Mouse (Mus musculus): ENCODE measurements around the gene Epha2. TPM values are rescaled to one million over a fixed set of nuclear protein-coding genes. Genes with fewer than 3 reads are reported as not detected.

Gene Epha2
- total RNA-seq, 2 experiments from 2014 or later = 5.4 to 7.0 TPM

GRCm38 (mm10) chr4:141357811-141358210 lies 56.8 kb downstream of the Epha2 start:
- no peak for DNase-seq
- intact Hi-C loops (cut with DNase I) = no loop called here

- intact Hi-C loops (cut with DNase I) = no loop called here
Measured at GRCm38 (mm10) chr4:141359222-141359621, 58.2 kb downstream of the Epha2 start.

GRCm38 (mm10) chr4:141360846-141361245 lies 59.8 kb downstream of the Epha2 start:
- intact Hi-C loops (cut with DNase I) = no loop called here
- DNase-seq = no peak

More at GRCm38 (mm10) chr4:141359222-141359621, 58.2 kb downstream of the Epha2 start:
- no peak for DNase-seq

GRCm38 (mm10) chr4:141362937-141363548 lies 62.0 kb downstream of the Epha2 start:
- DNase-seq = peak; percentile 85 to 90
- intact Hi-C loops (cut with DNase I) = loop anchor here (1.0 to 2.0 kb wide), 4 partner anchors 46 to 220 kb away; no protein-coding TSS in a partner anchor

- intact Hi-C loops (cut with DNase I) = no loop called here
- no peak for DNase-seq
Measured at GRCm38 (mm10) chr4:141365126-141365525, 64.1 kb downstream of the Epha2 start.

- intact Hi-C loops (cut with DNase I) = no loop called here
- DNase-seq = no peak
Measured at GRCm38 (mm10) chr4:141365876-141366275, 64.8 kb downstream of the Epha2 start.

GRCm38 (mm10) chr4:141367997-141368791 lies 67.2 kb downstream of the Epha2 start, which contains the start of gene Fam131c:
Gene Fam131c (plus strand): TSS chr4:141368220.
- peak in 1 of 2 experiments; percentile 20 for DNase-seq

GRCm38 (mm10) chr4:141372426-141372825 lies 71.4 kb downstream of the Epha2 start:
- no peak for DNase-seq
- intact Hi-C loops (cut with DNase I) = no loop called here

More at GRCm38 (mm10) chr4:141367997-141368791, 67.2 kb downstream of the Epha2 start, which contains the start of gene Fam131c:
- intact Hi-C loops (cut with DNase I) = no loop called here

Small RNA genes within 50 kb of the gene (microRNA-seq; reads per million reads assigned to microRNA genes)
- 0 reads per million in 2 experiments for gene Gm25690 (ENCODE audit: borderline number of aligned reads in 2 of 2)

Other genes with a start within 250 kb of the Epha2 start
- 1 to 10 TPM; 4.3 to 5.5 TPM for gene Crocc, start 240.7 kb upstream of the Epha2 start, total RNA-seq (2021)
- gene Necap2, start 222.9 kb upstream of the Epha2 start, total RNA-seq (2021) = 10 to 100 TPM; 17.2 to 18.1 TPM
- not detected for gene Spata21, start 212.9 kb upstream of the Epha2 start, total RNA-seq (2021)
- 10 to 100 TPM; 91.0 to 93.7 TPM for gene Szrd1, start 161.5 kb upstream of the Epha2 start, total RNA-seq (2021)
- 10 to 100 TPM; 11.4 to 11.8 TPM for gene Fbxo42, start 153.3 kb upstream of the Epha2 start, total RNA-seq (2021)
- gene Rsg1, start 87.3 kb upstream of the Epha2 start, total RNA-seq (2021) = 1 to 10 TPM in 1 of 2 experiments, under 1 TPM in 1; 0.80 to 1.1 TPM
- gene Arhgef19, start 61.7 kb upstream of the Epha2 start, total RNA-seq (2021) = 10 to 100 TPM; 22.2 to 39.7 TPM
- 1 to 10 TPM; 1.6 to 1.7 TPM for gene Fam131c, start 67.0 kb downstream of the Epha2 start, total RNA-seq (2021)
- not detected for gene Clcnka, start 97.5 kb downstream of the Epha2 start, total RNA-seq (2021)
- 1 to 10 TPM in 1 of 2 experiments, under 1 TPM in 1; 0.38 to 1.0 TPM for gene Clcnkb, start 114.8 kb downstream of the Epha2 start, total RNA-seq (2021)
- 1,000 to 10,000 TPM; 1,173 to 1,191 TPM for gene Hspb7, start 119.5 kb downstream of the Epha2 start, total RNA-seq (2021)
- gene Srarp, start 134.9 kb downstream of the Epha2 start, total RNA-seq (2021) = 1 to 10 TPM in 1 of 2 experiments, under 1 TPM in 1; 0.67 to 1.6 TPM
- 10 to 100 TPM; 21.3 to 24.7 TPM for gene Zbtb17, start 143.4 kb downstream of the Epha2 start, total RNA-seq (2021)
- 10 to 100 TPM; 31.1 to 32.4 TPM for gene Spen, start 237.4 kb downstream of the Epha2 start, total RNA-seq (2021)